Mouse (Mus musculus): ENCODE measurements at regions not wholly inside any gene's neighbourhood (a gene's known extent, or its start where the extent isn't known, plus 50 kb on each side); places are given as distances from the start of the nearest gene placed in this dataset.
"Not testable (repeated sequence)": the region's sequence is repeated elsewhere in the genome, so short reads cannot be mapped to it uniquely, and the experiment has no call there.

DNA sequence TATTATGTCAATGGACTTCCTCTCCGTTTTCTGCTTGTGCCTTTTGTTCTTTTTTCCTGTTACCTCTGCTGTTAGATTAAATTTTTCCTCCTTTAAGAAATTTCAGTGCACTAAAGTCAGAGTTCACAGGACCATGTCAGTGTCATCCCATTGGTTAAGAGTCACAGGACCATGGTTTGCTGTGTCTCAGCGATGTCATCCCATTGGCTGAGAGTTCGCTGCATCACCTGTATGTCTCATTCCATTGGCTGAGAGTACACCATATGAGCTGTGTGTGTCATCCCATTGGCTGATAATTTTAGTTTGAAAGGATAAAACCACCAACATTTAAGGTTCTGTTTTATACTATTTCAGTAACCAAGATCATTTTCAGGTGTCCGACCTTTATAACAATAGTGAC is 50.7 kb upstream of the Jade1 start:
- DNase-seq, result no peak

DNA sequence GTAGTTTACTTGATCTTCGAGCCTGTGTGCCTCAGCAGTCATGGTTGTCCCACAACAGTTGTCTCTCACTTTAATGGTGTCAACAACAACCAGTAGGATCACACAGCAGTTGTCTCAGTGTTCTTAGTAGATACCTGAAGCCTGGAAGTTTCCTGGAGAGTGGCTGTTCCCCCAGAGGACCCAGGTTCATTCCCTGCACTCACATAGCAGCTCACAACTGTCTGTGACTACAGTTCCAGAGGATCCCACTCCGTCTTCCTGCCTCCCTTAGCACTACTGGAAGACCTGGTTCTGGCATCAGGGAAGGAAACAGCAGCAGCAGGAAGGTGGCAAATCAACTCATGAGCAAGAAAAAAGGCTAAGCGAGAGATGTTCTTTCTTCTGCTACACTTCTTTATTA is 53.4 kb upstream of the Jade1 start:
- DNase-seq, result no peak

DNA sequence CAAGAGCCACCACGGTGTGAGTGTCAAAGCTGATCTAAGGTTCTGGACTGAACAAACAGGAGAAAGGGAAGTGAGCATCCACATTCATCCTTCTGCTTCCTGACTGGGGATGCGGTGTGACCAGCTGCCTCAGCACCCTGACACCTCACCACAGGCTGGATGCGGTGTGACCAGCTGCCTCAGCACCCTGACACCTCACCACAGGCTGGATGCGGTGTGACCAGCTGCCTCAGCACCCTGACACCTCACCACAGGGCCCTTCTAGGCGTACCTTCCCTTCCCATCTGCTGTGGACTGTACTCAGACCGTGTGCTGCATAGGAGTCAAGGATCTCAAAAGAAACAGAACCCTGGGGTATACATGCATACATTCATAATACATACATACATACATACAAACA is 53.9 kb upstream of the Jade1 start:
- DNase-seq, result not testable (repeated sequence)

DNA sequence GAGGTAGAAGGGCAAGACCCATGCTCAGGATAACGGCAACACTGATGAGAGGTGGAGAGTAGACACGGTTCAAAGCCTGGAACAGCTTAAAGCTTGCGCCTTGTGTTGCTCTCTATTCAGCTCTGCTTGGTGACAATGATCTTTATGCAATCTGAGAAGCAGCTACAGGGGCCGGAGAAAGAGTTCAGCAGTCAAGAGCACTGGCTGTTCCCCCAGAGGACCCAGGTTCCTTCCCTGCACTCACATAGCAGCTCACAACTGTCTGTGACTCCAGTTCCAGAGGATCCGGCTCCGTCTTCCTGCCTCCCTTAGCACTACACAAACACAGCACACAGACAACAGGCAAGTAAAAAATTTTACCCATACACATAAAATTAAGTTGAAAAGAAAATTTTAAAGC is 54.4 kb upstream of the Jade1 start:
- DNase-seq, result no peak

DNA sequence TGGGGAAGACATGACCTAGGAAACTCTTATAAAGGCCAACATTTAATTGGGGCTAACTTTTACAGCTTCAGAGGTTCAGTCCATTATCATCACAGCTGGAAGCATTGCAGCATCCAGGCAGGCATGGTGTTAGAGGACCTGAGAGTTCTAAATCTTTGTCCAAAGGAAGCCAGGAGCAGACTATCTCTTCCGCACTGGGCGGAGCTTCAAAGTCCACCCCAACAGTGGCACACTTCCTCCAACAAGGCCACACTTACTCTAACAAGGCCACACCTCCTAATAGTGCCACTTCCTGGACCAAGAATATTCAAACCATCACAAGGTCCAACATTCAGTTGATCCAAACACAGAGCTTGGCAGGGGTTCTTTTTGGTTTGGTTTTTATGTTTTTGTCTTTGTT is 55.9 kb upstream of the Jade1 start:
- no peak for DNase-seq

DNA sequence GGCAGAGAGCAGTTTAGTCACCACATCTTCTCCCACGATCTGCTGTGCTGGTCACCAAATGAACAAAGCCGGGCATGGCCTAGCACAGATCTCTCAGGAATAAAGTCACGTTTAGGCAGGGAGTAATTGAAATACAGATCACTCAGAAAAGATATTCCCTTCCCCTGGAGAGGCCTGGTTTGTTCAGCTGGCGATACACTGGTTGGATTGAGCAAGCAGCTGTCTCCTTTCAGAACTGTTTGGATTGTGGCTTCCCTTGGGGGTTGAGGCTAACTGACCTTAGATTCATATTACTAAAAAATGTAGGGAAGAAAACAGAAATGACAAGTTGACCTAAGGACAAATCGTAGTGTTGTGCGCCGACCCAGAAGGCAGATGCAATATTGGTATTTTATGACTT is 56.7 kb upstream of the Jade1 start:
- peak; percentile 54 for DNase-seq

DNA sequence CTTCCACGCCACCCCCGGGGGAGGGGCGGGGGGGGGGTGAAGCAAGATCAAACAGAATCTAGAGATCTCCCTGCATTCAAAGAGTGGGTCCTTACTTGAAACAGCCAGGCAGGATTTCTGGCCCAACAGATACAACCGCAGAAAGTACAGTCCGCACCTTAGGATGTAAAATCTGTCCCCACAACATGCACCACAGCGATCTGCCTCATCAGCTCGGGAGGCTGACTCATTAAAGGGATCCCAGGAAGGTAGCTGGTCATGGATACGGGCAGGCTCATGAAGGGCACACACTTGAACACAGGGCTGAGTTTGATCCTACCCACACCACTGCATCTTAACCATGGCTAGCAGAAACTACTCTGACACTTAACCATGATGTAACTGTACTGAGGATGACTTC is 57.8 kb upstream of the Jade1 start:
- no peak for DNase-seq

DNA sequence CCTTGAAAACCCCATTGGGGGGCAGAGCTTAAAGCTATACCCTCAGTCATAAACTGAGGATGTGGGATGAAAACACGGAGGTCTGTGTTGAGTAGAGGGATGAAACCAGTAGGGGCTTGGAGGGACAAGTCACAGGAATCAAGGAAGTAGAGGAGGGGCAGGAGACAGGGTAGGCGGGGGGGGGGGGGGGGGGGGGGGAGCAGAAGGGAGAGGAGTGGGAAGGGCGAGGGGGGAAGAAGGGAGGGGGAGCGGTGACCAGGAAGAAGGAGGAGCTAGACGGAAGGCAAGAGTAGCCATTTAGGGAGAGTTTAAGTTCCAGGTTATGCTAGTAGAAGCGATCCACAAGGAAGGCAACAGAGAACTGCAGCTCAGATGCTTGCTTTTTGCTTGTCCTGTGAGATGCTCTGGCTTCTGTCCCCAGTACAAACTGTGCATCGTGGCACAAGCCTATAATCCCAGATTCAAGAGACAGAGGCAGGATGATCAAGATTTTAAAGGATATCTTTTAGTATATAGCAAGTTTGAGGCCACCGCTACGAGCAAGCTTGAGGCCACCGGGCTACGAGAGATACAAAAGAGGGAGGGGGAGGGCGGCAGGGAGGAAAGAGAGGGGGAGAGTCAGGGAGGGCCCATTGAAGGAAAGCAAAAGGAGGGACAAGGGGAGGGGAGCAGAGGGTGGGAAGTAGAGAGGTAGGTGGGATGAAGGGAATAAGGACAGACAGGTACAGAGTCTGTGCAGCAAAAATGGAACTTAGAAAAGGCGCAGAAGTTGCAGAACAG is 58.4 kb upstream of the Jade1 start:
- DNase-seq, result no peak

DNA sequence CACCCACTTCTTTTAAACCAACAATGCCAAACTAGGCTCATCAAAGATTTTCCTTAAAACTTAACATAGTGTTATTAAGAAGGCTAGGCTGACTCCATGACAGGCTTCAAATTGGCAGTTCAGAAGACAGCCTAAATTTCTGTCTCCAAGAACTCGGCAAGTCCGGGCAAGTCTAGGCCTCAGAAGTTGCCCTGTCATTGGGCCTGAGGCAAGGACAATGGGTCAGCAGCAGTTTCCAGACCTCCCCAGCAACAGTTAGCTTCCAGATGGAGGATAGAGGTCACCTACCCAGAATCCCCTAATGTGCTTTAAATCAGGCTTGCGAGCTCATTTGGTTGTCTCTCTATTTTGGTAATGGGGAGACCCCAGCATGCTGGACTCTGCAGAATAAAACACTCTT is 59.6 kb upstream of the Jade1 start:
- DNase-seq, result no peak

DNA sequence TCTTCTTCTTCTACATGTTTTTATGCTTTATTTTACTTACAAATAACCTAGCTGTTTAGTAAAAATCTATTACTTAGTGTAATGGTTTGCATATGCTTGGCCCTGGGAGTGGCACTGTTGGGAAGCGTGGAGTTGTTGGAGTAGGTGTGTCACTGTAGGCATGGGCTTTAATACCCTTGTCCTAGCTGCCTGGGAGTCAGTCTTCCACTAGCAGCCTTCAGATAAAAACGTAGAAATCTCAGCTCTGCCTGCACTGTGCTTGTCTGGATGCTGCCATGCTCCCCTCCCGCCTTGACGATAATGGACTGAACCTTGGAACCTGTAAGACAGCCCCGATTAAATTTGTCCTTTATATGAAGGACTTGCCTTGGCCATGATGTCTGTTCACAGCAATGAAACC is 60.4 kb upstream of the Jade1 start:
- no peak for DNase-seq

DNA sequence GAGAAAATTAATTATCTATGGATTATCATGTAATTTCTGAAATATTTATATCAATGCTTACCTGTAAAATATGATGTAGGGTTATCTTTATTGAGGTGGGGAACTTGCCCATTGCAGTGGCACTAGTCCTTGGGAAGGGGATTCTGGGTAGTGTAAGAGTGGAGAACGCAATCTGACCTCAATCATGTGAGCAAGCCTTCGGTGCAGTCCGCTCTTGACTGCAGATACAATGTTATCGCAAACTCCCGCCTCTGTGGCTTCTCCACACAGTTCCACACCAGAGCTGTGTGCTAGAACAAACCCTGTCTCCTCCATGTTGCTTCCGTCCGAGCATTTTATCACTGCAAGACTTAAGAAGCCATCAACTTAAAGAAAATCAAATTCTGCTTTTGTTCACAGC is 62.1 kb upstream of the Jade1 start:
- no peak for DNase-seq

DNA sequence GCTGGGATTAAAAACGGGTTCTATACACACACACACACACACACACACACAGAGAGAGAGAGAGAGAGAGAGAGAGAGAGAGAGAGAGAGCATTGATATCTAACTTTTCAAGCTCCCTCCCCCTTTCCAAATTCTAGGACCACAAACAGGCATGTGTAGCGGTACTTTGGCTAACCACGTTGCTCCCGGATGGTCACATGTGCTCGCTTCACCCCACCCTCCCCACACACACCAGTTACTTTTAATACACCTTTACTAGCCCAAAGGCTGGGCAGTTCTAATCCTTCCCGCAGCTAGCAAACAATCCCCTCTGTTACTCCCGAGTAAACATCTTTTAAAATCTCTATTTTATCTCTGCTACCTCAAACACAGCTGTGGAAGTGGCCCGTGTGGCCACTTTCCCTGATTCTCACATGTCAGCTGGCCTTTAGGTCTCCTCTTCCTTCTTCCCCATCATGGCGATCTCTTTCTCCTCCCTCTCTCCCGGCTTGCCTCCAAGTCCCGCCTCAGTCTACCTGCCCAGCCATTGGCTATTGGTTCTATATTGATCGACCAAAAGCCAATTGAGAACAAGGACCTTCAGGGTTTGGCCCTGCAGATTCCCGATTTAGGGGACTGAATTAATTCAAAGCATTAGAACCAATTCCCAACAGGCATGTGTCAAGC is 62.7 kb upstream of the Jade1 start:
- DNase-seq, result no peak

DNA sequence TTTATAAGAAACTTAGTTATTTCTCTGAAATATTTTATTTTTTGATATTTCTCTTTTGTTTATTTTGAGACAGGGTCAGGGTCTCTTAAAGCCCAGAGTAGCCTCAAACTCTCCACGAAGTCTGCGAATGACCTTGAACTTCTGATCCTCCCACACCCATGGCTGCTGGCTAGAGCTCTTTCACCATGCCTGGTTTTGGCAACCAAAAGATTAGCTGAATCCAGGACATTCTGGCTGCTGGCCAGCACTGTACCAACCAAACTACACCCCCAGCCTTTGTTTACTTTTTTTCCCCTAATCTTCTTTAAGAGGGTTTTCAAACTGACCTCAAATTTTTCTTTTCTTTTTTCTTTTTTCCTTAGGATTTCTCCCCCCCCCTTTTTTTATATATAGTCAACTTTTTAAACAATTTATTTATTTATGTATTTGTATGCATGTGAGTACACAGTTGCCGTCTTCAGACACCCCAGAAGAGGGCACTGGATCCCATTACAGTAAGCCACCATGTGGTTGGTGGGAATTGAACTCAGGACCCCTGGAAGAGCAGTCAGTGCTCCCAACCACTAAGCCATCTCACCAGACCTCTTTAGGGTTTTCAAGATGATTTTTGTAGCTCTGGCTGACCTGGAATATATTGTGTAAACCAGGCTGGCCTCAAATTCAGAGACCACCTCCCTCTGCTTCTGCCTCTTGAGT is 63.4 kb upstream of the Jade1 start:
- DNase-seq, result peak; percentile 40

DNA sequence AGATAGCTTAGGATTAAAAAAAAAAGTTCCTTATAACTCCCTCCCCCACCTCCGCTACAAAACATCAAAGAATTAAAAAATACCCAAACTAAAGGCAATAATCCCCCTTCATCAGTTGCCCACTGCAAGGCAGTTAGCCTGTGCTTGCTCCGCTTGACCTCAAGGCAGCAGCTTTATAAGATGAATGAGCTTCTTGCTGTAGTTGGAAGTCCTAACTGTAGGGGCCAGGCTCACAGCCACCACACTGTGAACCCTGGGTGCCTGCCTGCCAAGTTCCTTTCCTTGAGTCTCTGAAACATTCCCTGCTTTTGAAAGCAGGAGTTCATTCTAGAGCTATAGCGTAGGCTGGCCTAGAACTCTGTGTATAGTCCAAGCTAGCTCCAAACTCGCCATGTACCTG is 64.3 kb upstream of the Jade1 start:
- DNase-seq, result no peak

DNA sequence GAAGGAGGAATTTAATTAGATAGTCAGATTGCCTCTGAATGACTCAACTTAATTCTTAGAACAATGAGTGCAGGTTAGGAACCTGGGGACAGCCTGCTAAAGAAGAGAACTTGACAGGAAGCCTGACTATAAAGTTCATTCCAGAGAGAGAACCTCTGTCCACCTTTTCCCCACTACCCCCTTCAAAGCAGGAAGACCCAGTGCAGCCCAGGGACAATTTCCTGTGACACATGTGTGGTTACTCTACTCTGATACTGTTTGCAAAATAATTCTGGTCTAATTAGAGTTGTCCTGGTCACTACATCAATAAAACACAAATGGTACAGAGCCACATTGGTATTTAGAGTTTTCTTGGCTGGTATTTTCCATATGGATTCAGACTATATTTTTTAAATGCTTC is 65.5 kb upstream of the Jade1 start:
- no peak for DNase-seq

DNA sequence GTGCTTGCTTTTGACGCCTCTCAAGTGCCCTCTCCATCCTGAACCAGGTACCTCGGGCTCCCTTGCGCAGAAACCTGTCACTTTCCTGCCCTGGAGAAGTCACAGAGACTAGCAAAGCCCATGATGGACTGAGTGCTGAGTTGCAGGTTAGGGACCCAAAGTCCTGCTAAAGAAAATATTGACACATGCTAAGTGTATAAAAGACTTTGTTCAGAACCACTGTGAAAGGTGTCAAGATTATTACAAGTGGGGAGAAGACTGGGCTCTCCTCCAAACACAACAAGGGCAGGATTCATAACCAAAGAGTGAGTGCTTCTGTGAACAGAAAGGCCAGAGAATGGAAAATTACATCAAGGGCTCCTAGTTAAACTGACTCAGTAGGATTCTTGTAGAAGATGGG is 66.0 kb upstream of the Jade1 start:
- DNase-seq, result peak; percentile 51

DNA sequence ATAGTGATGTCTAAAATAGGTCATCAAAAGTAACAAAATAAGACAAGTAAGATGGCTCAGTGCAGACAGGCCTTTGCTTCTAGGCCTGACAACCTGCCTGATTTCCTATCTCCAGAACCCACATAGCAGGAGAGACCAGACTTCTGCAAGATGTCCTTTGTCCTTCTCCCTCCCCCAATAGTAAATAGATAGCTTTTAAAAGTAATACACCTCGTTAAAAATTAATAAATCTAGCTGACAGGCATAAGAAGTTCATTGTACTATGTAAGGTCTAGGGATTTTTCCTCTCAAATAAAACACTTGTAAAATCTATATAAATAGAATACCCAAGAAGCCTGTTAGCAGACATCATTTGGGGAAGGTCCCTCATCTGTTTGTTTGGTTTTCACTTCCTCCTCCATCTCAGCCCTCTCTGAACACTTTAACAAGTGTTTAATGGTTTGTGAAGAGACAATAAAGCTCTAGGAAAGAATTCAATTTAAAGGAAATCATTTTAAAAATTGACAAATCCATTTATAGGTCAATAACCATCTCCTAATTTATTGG is 67.2 kb upstream of the Jade1 start:
- DNase-seq, result no peak

DNA sequence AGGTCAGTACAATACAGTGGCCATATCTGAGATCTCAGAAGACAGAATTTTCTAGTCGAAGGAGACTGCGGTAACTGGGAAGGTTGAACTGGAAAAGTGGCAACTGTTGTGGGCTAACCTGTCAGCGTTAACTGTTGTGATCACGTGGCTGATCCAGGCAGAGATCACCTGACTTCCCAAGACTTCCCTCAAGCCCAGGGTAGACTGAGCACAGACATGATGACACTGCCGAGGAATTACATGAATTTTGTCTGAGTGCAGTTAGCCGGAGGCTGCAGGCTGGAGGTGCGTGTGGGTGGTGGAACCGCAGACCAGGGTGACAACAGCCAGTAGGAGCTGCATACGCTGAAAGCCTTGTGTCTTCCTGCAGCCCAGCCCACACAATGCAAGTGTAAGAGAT is 70.6 kb upstream of the Jade1 start:
- DNase-seq, result no peak

DNA sequence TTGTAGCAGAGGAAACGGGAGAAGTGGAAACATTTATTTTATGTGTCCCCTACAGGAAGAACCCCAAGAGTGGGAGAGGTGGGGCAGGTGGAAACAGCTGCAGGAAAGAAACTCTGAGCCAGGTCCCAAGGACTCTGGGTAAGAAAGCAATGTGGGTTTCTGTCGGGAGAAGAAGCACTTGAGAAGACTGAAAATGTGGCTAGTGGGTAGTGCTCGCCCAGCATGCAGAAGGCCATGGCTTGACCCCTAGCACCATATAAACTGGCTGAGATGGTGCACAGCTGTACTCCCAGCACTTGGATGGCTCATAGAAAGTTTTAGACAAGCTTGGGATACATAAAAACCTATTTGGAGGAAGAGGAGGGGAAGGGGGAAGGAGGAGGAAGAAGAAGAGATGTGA is 71.9 kb upstream of the Jade1 start:
- DNase-seq, result no peak

DNA sequence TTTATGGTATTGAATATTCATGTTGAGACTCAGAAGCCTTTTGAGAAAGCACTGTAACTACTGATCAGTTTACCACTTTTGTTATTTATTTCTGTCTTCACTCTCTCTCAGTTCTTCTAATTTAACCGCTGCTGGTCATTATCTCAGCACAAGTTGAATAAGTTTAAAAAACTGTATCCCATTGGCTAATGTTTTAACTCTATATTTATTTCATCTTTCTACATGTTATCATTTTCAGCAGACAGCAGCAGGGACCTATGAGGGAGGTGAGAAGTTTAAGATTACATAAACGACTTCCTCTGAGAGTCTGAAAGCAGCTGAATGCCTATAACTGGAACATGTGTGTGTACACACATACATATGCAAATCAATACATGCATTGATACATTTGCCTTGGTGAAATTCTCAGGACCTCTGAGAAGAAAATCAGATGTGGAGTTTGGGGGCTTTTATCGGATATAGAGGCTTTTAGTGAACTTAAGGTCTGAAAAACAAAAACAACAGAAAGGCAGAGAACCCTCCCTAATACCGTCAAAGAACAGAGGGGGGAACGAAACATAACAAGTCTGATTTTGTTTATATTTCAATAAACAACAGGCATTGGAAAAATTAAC is 72.5 kb upstream of the Jade1 start:
- no peak for DNase-seq

DNA sequence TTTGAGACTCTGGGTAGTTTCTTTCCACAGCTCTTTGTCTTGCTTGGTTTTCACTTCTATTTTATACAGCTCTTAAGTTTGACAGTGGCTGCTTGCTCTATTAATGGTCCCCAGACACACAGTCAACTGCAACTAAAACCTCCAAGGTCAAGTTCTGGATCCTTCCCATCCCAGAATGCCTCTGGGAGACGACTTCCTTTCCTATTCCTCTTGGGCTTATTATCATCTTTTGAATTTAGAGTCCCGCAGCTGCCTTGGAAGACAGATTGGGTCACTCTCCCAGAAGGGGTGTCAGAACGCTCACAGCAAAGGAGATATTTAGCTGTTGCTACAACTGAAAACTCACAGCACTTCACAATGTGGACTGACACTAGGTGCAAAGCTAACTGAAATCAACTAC is 75.3 kb upstream of the Jade1 start:
- no peak for DNase-seq

DNA sequence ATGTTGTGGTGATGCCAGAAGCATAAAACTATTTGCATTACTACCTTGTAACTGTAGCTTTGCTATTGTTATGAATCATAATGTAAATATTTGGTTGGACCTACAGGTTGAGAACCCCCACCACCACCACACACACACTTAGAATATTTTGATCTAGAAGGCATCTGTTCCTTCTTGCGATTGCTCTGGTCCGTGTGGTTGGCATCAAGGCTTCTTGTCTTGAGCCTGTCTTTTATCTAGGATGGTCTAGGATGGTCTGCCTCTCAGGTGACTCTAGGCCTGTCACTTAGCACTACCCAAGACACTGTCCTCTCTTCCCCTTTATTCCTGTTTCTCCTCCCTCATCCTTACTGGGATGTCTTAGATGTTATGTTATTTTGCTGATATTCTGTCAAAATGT is 76.6 kb upstream of the Jade1 start:
- no peak for DNase-seq

DNA sequence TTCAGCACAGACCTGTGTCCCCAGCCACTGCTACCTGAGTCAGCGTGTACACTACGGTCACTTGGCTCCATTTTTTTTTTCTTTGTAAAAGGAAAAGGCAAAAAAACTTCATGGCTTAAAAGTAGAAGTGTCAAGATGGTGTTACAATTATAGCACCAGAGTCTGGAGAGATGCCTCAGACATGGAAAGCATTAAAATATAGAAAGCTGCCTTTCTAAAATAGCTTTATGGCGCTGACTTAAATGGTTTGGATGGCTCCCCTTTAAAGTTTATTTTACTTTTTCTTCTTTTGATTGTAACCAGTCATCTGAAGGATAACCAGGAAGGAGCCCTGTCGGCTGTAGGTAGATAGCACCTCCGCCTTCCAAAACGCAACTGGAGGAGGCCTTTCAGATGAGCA is 79.0 kb upstream of the Jade1 start:
- no peak for DNase-seq

DNA sequence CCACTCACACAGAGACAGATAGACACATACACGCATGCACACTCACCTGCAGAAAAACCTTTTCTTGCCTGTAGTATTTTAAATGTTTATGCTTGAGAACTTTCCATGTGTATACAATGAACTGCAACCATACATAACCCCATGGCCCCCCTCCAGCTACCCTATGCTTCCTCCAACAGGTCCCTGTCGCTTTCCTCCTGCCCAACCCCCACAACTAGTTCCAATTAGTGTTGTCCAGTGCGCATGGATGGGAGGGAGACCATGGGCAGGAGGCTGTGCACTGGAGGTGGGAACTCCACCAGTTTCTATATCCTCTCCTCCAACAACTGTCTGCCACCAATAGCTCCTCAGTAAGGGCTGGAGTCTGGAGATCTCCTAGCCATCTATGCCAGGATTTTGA is 82.9 kb upstream of the Jade1 start:
- no peak for DNase-seq
